Mouse (Mus musculus) liver, embryonic 11.5 days (tissue): ENCODE results near the gene Morc2a. TPM values are rescaled to one million over a fixed set of nuclear protein-coding genes. Genes with fewer than 3 reads are reported as not detected.

Experiments
- ATAC-seq: fragments of 200-750 bp; cut with Nextera tagmentation; replicated peaks from 2 replicates; pipeline ENCODE4 v1.8.0; 2017; ENCODE audit warnings: moderate number of reproducible peaks, mild to moderate bottlenecking, moderate TSS enrichment, moderate library complexity; ENCODE audit not compliant: low FRiP score
- DNase-seq: peaks from one replicate; pipeline ENCODE4 v3.0.0-alpha.2; 2017; ENCODE audit warnings: low spot score
- H3K27ac ChIP-seq: fragments of 300-500 bp; sonication (generic); 2 replicates; pipeline ENCODE4 v1.5.1; 2014; ENCODE audit warnings: mild to moderate bottlenecking, low read depth, low read length, control low read depth
- H3K27me3 ChIP-seq: fragments of 300-500 bp; sonication (generic); replicated peaks from 2 replicates; pipeline ENCODE4 v1.6.1; 2014; ENCODE audit warnings: low read length, mixed read lengths; ENCODE audit not compliant: control insufficient read depth, insufficient read depth
- H3K36me3 ChIP-seq: fragments of 300-500 bp; sonication (generic); 2 replicates; pipeline ENCODE4 v1.6.1; 2014; ENCODE audit warnings: mild to moderate bottlenecking, low read length, moderate library complexity, mixed read lengths; ENCODE audit not compliant: control insufficient read depth, insufficient read depth
- H3K4me1 ChIP-seq: fragments of 300-500 bp; sonication (generic); replicated peaks from 2 replicates; pipeline ENCODE4 v1.6.1; 2014; ENCODE audit warnings: low read length, mixed read lengths; ENCODE audit not compliant: control insufficient read depth, insufficient read depth
- H3K4me2 ChIP-seq: fragments of 300-500 bp; sonication (generic); 2 replicates; pipeline ENCODE4 v1.6.1; 2014; ENCODE audit warnings: mild to moderate bottlenecking, control low read depth, moderate library complexity
- H3K4me3 ChIP-seq: fragments of 300-500 bp; sonication (generic); 2 replicates; pipeline ENCODE4 v1.5.1; 2014; ENCODE audit warnings: low read depth, low read length, control low read depth
- H3K9ac ChIP-seq: fragments of 300-500 bp; sonication (generic); 2 replicates; pipeline ENCODE4 v1.6.1; 2014; ENCODE audit warnings: low read depth, low read length, control low read depth
- H3K9me3 ChIP-seq: fragments of 300-500 bp; sonication (generic); 2 replicates; pipeline ENCODE4 v1.6.1; 2016; ENCODE audit warnings: low read length, inconsistent platforms, mixed read lengths; ENCODE audit not compliant: control insufficient read depth
- WGBS: fragments of 180-500 bp; shearing (Covaris S2); extraction: QIAGEN DNeasy Blood & Tissue Kit; methylation state at CpG from one replicate; pipeline ENCODE4 v1.1.7; 2014; 5-methylcytosine and 5-hydroxymethylcytosine counted together
- polyA plus RNA-seq: library from polyadenylated mRNA; unstranded; fragments of >200 nt; fragmentation: Nextera tagmentation; extraction: Ambion mirVana; gene quantifications from 2 replicates; pipeline ENCODE4 v1.2.1, GENCODE M21; 2014

The Morc2a gene
- polyA plus RNA-seq, 1 experiment from 2014 or later: 19.3 TPM

DNA sequence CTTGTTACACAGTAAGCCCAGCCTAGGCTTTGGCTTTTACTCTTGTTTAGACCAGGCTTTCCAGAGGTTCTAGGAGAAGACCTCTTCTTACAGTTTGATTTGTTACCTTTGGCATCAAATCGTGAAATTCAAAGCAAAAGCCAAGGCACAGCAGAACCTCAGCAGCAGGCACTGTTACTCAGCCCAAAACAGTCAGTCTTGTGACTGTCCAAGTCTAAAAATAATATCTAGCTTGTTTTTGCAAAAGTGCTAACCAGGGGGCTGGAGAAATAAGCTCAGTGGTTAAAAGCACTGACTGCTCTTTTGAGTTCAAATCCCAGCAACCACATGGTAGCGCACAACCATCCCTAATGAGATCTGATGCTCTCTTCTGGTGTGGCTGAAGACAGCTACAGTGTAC is 37.9 kb downstream of the Morc2a start:
- H3K36me3 ChIP-seq: peaks cover 53% of the 10 kb centered on the region
- H3K4me2 ChIP-seq: no peak overlapping the region
- H3K4me1 ChIP-seq: no peaks in the 10 kb centered on the region
- 84% methylated on average over 2 of the region's 2 CpGs for WGBS
- no peaks in the 10 kb centered on the region for H3K27me3 ChIP-seq
- ATAC-seq (no peak), DNase-seq (no peak)
- no peak overlapping the region for H3K4me3 ChIP-seq
- no peaks in the 10 kb centered on the region for H3K9me3 ChIP-seq
- H3K9ac ChIP-seq: no peak overlapping the region
- H3K27ac ChIP-seq: no peak overlapping the region

- Histone ChIP-seq H3K4me1 (no peaks in the 10 kb centered on the region), H3K27ac (no peak overlapping the region), H3K4me3 (no peak overlapping the region), H3K27me3 (no peaks in the 10 kb centered on the region), H3K9ac (no peak overlapping the region), H3K36me3 (peaks cover 33% of the 10 kb centered on the region), H3K9me3 (no peaks in the 10 kb centered on the region), H3K4me2 (no peak overlapping the region)
- 82% methylated on average over 2 of the region's 2 CpGs for WGBS
- ATAC-seq: no peak
- DNase-seq: no peak
Observed at GRCm38 (mm10) chr11:3691746-3692145, 42.8 kb downstream of the Morc2a start.

DNA sequence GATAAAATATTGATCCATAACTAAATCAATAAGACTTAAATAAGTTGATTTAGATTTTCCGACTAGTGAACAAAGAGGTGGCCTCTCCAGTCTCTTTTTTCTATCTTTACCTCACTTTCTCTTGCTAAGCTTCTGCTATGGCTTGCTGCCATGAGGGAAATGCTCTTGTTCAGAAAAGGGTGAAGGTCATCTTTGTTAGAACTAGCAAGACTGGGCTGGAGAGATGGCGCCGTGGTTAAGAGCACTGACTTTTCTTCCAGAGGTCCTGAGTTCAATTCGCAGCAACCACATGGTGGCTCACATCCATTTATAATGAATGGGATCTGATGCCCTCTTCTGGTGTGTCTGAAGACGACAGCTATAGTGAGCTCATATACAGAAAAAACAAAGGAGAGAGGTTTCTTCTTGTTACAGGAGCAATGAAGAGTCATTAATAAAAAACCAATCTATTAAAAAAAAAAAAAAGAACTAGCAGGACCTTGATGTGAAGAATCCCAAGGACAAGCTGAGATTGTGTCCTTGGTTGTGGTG is 47.2 kb downstream of the Morc2a start:
- WGBS: 78% methylated on average over 5 of the region's 5 CpGs
- DNase-seq (no peak), ATAC-seq (no peak)
- Histone ChIP-seq H3K9me3 (no peaks in the 10 kb centered on the region), H3K27ac (no peak overlapping the region), H3K4me1 (no peaks in the 10 kb centered on the region), H3K36me3 (peaks cover 2% of the 10 kb centered on the region; the same call in 1 of the 2 replicates), H3K4me3 (no peak overlapping the region), H3K4me2 (no peak overlapping the region), H3K9ac (no peak overlapping the region), H3K27me3 (no peaks in the 10 kb centered on the region)

DNA sequence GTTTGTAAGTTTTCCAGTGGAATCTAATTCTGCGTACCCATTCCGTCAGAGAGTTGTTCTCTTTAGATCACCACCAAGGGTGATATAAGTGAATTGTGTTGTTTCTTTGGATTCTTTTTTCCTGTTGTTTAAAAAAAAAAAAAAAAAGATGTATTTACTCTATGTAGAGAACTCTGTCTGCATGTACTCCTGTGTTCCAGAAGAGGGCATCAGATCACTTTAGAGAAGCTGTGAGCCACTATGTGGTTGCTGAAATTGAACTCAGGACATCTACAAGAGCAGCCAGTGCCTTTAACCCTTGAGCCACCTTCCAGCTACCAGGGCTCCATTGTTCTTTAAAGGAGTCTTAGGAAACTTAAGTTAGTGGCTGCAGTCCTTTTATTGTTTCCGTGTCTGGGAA is 48.5 kb downstream of the Morc2a start:
- H3K27ac ChIP-seq: no peak overlapping the region
- H3K4me1 ChIP-seq: no peaks in the 10 kb centered on the region
- 83% methylated on average over 3 of the region's 3 CpGs for WGBS
- no peak overlapping the region for H3K9ac ChIP-seq
- ATAC-seq (no peak), DNase-seq (no peak)
- H3K4me3 ChIP-seq: no peak overlapping the region
- no peaks in the 10 kb centered on the region for H3K36me3 ChIP-seq
- H3K27me3 ChIP-seq: no peaks in the 10 kb centered on the region
- no peak overlapping the region for H3K4me2 ChIP-seq
- H3K9me3 ChIP-seq: no peaks in the 10 kb centered on the region

DNA sequence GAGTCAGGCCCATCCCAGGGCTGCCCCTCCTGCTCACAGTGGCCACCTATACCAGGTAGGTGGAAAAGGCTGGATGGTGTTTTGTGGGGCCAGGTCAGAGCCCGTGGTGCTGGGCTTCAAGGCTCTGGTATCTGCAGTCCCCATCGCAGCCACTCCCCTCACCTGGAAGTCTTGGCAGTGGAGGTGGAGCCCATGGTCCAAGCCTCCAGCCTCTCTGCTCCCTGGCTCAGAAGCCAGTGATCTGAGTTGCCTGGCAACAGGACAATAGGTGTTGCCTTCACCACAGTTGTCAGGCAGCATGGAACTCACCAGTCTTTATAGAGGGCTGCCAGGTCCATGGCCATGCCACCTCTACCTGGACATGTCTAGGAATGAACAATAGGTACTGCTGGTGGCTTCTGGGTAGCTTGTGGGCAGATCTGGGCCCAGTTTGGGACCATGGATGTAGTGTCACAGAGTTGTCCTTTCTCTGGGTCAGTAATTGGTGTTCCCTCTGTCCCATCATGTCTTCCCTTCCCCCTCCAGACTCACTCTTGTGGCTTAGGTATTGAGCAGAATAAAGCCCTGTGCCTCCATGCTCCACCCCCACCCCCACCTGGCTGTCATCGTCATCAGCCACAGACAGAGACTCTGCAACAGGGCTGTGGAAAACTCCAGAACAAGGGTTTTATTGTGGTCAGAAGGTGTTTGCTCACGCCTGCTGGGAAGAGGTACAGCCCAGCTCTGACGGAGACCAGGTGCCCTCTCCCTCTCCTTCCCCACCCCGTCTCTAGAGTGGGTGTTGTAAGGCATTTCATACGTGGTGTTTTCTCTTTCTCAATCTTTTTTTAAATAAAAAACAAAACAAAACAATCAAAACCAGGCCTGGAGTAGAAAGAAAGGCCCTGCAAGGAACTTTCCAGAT is 54.4 kb downstream of the Morc2a start:
- DNase-seq (no peak), ATAC-seq (no peak)
- Histone ChIP-seq H3K4me2 (no peak overlapping the region), H3K9ac (no peak overlapping the region), H3K9me3 (no peaks in the 10 kb centered on the region), H3K27ac (no peak overlapping the region), H3K4me3 (no peak overlapping the region), H3K4me1 (no peaks in the 10 kb centered on the region), H3K27me3 (peaks cover 6% of the 10 kb centered on the region), H3K36me3 (no peaks in the 10 kb centered on the region)
- WGBS: 63% methylated on average over 7 of the region's 7 CpGs

DNA sequence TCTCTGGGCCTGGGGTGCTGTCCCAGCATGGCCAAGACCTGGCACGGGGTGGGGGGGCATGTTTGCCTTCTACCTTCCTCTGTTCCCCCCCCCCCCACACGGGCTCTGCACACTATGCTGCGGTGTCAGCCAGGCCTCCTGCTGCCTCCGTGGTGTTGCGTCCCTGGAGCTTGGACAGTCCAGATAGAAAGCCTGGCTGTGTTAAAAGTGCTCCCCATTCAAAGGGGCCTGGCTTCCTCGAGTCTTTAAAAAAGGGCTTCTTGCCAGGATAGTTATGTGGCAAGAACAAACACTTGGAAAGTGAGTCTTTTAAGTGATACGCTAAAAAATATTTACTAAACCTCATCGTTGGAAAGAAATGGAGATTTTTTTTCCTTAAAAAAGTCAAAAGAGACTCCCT is 55.4 kb downstream of the Morc2a start:
- ATAC-seq: no peak
- Histone ChIP-seq H3K4me2 (no peak overlapping the region), H3K27me3 (peaks cover 6% of the 10 kb centered on the region), H3K9me3 (no peaks in the 10 kb centered on the region), H3K4me1 (no peaks in the 10 kb centered on the region), H3K9ac (no peak overlapping the region), H3K27ac (no peak overlapping the region), H3K36me3 (no peaks in the 10 kb centered on the region), H3K4me3 (no peak overlapping the region)
- no peak for DNase-seq
- 80% methylated on average over 8 of the region's 8 CpGs for WGBS

DNA sequence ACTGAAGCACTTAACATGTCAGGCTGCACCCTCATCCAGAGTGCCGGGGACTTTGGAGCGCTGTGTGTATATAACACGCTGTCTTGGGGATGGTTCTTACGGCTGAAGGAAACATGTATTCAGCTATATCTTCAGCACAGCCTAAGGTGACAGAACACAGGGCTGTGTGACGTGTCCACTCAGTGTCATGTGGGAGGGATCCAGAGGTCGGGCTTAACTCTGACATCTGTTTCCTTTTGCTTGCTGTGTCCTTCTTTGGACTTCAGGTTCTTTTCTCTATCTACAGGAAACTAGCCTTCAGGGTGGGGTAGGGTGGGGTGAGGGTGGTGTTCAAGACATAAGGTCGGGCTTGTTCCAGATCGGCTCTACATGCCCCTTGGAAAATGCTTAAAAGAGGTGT is 58.1 kb downstream of the Morc2a start:
- WGBS: 53% methylated on average over 8 of the region's 8 CpGs
- H3K9ac ChIP-seq: no peak overlapping the region
- DNase-seq: no peak

DNA sequence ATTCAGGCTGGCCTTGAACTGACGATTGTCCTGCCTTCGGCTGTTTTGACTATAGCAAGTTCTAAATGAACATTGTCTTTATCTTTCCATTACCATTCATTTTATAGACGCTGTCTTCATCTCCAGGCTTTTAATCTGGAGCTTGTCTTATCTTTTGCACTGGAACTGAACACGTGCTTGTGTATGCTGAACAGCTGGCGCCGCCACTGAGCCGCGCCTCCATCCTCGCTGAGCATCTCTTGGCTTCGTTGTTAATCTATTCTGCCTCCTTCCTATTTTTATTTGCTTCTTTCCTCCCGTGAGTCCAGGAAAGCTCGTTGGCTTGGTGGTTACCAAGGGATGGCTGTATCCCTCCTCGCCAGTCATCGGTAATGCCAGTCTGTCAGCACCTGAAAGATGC is 61.2 kb downstream of the Morc2a start:
- Histone ChIP-seq H3K4me2 (no peak overlapping the region), H3K4me1 (no peaks in the 10 kb centered on the region), H3K27me3 (0 out of 2 replicates have a peak, but pooled peaks cover 2% of the 10 kb centered on the region), H3K27ac (no peak overlapping the region), H3K9me3 (no peaks in the 10 kb centered on the region), H3K9ac (no peak overlapping the region), H3K4me3 (no peak overlapping the region), H3K36me3 (no peaks in the 10 kb centered on the region)
- DNase-seq (no peak), ATAC-seq (no peak)
- WGBS: 63% methylated on average over 14 of the region's 14 CpGs

More for the DNA sequence above, 58.1 kb downstream of the Morc2a start:
- Histone ChIP-seq H3K27ac (no peak overlapping the region), H3K36me3 (no peaks in the 10 kb centered on the region), H3K9me3 (no peaks in the 10 kb centered on the region), H3K4me3 (no peak overlapping the region), H3K4me1 (no peaks in the 10 kb centered on the region), H3K27me3 (peaks cover 6% of the 10 kb centered on the region), H3K4me2 (no peak overlapping the region)
- ATAC-seq: peak; percentile 58

GRCm38 (mm10) chr11:3714486-3714885 is 65.5 kb downstream of the Morc2a start:
- DNase-seq: no peak
- H3K4me1 ChIP-seq: no peaks in the 10 kb centered on the region
- WGBS: 37% methylated on average over 15 of the region's 15 CpGs
- no peak for ATAC-seq
- H3K36me3 ChIP-seq: no peaks in the 10 kb centered on the region
- H3K9ac ChIP-seq: no peak overlapping the region
- H3K27me3 ChIP-seq: no peaks in the 10 kb centered on the region
- no peaks in the 10 kb centered on the region for H3K9me3 ChIP-seq
- H3K4me2 ChIP-seq: no peak overlapping the region
- H3K4me3 ChIP-seq: no peak overlapping the region
- H3K27ac ChIP-seq: no peak overlapping the region
